Mouse (Mus musculus): Measurements from ENCODE around the gene Ide. TPM values are rescaled to one million over a fixed set of nuclear protein-coding genes. Genes with fewer than 3 reads are reported as not detected.
A peak's percentile ranks its signal among the peaks of the same experiment; 100 is the strongest.
"Not testable (repeated sequence)": the region's sequence is repeated elsewhere in the genome, so short reads cannot be mapped to it uniquely, and the experiment has no call there.

Ide gene
- total RNA-seq, 2 experiments from 2014 or later = 43.3 to 48.0 TPM

- intact Hi-C loops (cut with DNase I) = no loop called here
- DNase-seq = no peak
These were observed 62.1 kb downstream of the Ide start for GRCm38 (mm10) chr19:37275555-37275954.

DNA sequence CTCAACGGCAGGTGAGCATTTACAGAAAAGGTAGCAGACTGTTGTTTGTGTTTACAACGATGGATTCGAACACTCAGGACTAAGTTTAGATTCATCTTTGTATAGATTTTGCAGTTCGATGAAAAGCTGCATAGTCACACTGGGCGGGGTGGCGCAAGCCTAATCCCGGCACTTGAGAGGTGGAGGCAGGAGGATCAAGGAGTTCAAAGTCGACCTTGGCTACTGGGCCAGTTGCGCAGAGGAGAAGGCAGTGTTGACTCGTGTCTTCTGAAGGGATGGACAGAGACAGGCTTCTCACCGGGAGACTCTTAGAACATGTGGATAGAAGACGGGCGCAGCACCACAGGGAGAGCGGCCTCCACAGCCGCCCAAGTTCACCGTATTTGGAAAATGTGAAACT lies 68.5 kb downstream of the Ide start:
- no peak for DNase-seq
- intact Hi-C loops (cut with DNase I) = no loop called here

DNA sequence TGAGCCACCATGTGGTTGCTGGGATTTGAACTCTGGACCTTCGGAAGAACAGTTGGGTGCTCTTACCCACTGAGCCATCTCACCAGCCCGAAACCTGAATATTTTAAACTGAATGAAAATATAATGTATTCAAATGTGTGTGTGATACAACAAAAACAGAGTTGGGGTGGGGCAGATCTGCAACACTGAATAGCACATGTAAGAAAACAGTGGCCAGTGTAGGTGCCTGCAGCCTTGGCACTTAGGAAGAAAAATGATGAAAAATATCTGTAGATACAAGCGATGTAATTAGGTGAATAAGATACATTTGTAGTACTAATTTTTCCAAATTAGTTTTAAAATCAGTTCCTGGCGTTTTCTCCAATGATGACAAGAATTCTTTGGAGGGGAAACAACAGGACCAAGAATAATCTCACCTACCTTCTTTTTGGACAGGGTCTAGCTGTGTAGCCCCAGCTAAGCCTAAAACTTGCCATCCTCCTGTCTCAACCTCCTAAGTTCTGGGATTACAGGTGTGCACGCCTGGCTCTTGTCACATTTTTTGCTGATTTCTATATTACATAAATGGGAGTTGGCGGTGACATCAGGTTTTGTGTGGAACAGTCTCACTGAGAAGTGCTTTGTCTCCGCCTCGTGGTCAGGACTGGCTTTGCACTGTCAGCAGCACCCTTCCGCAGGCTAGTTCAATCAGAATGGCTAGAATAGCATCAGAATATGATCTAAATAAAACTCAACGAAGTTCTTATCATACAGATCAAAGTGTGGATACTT lies 72.1 kb downstream of the Ide start:
- intact Hi-C loops (cut with DNase I) = no loop called here
- DNase-seq = peak; percentile 90

DNA sequence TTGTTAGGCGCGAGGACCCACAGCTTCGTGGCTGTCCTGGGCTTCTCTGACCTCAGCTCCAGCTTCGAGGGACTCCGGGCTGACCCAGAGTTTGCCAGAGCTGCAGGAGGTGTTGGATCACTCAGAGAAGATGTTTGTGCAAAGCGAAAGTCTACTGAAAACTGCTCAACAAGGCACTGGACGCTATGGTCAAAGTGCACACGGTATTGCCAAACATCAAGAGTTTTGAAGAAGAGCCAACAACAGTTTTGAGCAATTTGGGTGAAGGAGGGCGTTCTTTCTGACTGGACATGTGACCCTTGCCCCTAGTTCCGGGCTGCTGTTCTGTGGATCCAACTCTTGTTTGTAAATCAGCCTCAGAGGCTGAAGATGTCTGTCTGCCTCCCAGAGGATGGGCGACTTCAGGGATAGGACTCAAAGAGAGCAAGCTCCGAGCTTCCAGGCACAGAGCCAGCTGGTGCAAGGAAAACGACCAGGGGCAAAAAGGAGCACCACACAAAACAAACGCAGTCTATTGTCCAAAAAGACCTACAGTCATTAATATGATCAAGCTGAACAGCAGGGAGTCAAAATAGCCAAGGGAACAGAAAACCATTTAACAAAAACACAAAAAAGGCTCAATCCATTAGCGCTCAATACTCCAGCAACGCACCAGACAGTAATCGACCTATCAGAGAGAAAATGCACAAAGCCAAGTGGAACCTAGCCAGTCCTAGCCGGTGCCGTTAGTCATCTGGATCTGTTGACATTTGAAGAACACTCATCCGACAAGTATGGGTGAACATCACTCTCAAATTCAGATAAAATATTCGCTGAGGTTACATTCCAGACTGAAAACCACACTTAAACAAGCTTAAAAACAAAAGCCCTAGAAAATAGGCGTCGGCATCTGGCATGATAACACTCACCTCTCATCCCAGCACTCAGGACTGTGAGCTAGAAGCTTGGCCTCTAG lies 73.4 kb downstream of the Ide start:
- intact Hi-C loops (cut with DNase I) = no loop called here
- peak; percentile 54 for DNase-seq

DNA sequence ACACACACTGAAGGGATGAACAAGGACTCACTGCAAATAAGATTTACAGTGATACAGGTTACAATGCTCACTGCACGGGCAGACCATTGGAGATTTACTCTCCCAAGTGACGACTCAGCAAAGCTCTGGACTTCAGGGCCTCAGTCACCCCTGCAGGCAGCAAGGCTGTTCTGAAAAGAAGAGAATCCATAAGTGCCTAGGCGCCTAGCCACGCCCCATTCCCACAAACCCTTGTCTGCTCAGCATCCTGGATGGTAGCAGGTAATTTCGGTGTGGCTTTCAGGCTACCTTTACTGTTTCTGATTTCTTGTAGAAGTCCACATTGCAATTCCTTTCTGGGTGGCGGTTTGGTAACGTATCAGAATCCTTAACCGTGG lies 74.1 kb downstream of the Ide start:
- intact Hi-C loops (cut with DNase I) = no loop called here
- DNase-seq = peak; percentile 9

- intact Hi-C loops (cut with DNase I) = no loop called here
These were observed 75.3 kb downstream of the Ide start for GRCm38 (mm10) chr19:37262389-37262788.

DNA sequence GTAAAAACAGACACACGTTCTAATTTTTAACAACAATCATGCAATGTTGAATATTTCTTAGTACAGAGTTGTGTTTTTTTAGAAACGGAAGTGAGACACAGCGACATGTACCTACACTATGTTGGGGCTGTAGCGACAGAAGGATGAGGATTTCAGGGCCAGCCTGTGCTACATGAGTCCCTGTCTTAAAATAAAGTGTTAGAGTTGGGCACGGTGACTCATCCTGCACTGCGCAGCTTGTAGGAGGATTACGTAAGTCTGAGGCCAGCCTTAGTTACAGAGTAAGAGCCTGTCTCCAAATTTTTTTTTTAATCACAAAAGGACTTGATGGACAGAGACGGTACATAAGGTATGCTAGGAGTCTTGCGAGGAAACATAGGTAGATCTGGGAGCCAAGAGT lies 82.3 kb downstream of the Ide start:
- no peak for DNase-seq
- intact Hi-C loops (cut with DNase I) = no loop called here

More at GRCm38 (mm10) chr19:37262389-37262788, 75.3 kb downstream of the Ide start:
- DNase-seq = no peak

- intact Hi-C loops (cut with DNase I) = no loop called here
- DNase-seq = peak; percentile 24
These were observed 85.5 kb downstream of the Ide start for GRCm38 (mm10) chr19:37252104-37252503.

DNA sequence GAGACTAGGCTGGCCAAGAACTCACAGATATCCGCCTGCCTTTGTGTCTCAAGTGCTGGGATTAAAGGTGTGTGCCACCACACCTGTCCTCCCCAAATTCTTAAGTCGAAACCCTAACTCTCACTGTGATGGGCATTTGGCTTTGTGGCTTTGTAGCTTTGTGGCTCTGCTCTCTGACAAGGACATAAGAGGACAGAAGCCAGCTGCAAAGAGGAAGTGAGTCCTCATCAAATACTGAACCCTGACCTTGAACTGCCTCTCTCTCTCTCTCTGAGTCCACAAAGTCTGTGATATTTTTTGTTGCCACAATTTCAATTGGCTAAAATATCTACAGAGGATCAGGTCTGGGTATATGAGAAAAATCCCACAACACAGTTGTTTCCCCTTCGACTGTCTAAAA lies 89.5 kb downstream of the Ide start:
- intact Hi-C loops (cut with DNase I) = no loop called here
- DNase-seq = no peak

DNA sequence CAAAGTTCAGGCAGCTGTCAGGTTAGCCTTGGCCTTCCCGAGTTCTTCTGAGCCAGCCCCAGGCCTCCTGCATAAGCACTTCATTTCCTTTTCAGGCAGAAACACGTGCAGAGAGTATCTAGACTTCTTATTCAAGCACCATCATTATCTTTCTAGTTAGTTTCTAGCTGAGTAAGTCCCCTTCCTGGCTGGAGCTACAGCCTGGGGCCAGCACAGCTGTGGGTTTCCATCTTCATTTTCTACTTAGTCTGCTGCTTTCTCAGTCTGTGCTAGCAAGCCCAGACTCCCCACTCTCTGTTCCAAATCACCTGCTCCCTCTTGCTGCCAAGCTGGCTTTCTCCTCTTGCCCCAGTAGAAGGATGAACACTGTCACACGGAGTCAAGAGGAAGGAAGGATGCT lies 90.8 kb downstream of the Ide start:
- intact Hi-C loops (cut with DNase I) = no loop called here
- DNase-seq = no peak

DNA sequence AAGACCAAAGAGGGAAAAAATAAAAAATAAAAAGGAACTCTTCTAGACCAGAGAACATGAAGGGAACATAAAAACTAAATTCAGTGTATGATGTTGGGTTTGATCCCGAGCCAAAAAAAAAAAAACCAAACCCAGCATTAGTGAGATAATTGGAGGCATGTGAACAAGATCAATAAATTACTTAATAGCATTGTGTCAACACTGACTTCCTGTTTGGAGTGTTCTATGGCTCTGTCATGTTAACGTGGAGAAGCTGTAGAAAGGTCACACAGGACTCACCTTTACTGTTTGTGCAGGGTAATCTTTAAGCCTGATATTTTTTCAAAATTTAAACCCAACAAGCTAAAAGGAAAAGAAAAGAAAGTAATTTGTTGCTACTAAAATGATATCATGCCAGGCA lies 94.9 kb downstream of the Ide start:
- DNase-seq = no peak
- intact Hi-C loops (cut with DNase I) = no loop called here

GRCm38 (mm10) chr19:37241201-37241600 lies 96.5 kb downstream of the Ide start:
- intact Hi-C loops (cut with DNase I) = no loop called here
- no peak for DNase-seq

- intact Hi-C loops (cut with DNase I) = loop anchor here (5.0 kb wide), 1 partner anchor 272 kb away; no protein-coding TSS in a partner anchor
- DNase-seq = no peak
These were observed 98.6 kb downstream of the Ide start for GRCm38 (mm10) chr19:37239096-37239495.

- intact Hi-C loops (cut with DNase I) = loop anchor here (5.0 kb wide), 1 partner anchor 271 kb away; no protein-coding TSS in a partner anchor
- no peak for DNase-seq
These were observed 99.0 kb downstream of the Ide start for GRCm38 (mm10) chr19:37238651-37239050.

GRCm38 (mm10) chr19:37237712-37238437 lies 99.8 kb downstream of the Ide start:
- intact Hi-C loops (cut with DNase I) = loop anchor here (5.0 kb wide), 1 partner anchor 271 kb away; no protein-coding TSS in a partner anchor

DNA sequence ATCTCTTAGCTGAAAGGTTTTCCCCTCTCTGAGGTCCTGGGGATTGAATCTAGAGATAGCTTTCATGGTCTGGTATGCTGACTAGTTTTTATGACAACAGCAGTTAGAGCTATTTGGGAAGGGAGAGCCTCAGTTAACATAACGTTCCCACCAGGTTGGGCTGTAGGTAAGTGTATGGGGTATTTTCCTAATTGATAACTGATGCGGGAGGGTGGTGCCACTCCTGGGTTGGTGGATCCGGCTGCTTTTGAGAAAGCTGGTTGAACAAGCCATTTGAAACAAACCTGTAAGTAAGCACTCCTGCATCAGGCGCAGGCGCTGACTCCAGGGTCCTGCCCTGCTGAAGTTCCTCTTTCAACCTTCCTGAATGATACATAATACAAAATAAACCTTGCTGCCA lies 100.3 kb downstream of the Ide start:
- DNase-seq = no peak

More at GRCm38 (mm10) chr19:37237712-37238437, 99.8 kb downstream of the Ide start:
- DNase-seq = no peak

DNA sequence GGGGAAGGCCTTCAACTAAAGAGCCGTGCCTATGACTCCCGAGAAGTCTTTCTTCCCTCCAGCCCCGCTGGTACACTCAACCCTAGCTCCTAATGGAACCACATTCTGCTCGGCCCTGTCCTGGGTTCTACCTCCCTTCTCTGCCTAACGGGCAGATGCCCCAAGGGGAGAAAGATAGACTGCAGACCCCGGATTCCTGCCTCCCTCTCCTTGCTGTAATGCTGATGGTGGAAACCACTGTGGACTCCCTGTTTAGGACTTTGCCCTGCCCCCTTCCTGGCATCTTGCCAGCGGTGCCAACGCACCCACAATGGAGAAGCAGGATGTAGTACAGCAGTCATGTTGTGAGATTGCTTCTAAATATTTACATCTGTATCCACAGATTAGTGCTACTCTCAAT lies 101.8 kb downstream of the Ide start:
- intact Hi-C loops (cut with DNase I) = loop anchor here (5.0 kb wide), 1 partner anchor 269 kb away; no protein-coding TSS in a partner anchor
- peak; percentile 26 for DNase-seq

More for the DNA sequence above, 100.3 kb downstream of the Ide start:
- intact Hi-C loops (cut with DNase I) = loop anchor here (5.0 kb wide), 1 partner anchor 270 kb away; no protein-coding TSS in a partner anchor

- peak; percentile 11 for DNase-seq
- intact Hi-C loops (cut with DNase I) = no loop called here
These were observed 103.8 kb downstream of the Ide start for GRCm38 (mm10) chr19:37233561-37234539.

GRCm38 (mm10) chr19:37232598-37232997 lies 105.1 kb downstream of the Ide start:
- DNase-seq; intact Hi-C loops (cut with DNase I): not testable (repeated sequence)

Data from left cerebral cortex, postnatal 4 days (tissue).